Mouse (Mus musculus) midbrain, postnatal 0 days (tissue): ENCODE data around the gene Rdx. TPM values are rescaled to one million over a fixed set of nuclear protein-coding genes. Genes with fewer than 3 reads are reported as not detected.
"Not testable (repeated sequence)": the region's sequence is repeated elsewhere in the genome, so short reads cannot be mapped to it uniquely, and the experiment has no call there.

Experiments
- ATAC-seq: fragments of 200-750 bp; cut with Nextera tagmentation; 2 replicates; pipeline ENCODE4 v1.8.0; 2017; ENCODE audit warnings: moderate number of reproducible peaks, mild to moderate bottlenecking, moderate TSS enrichment, moderate library complexity; ENCODE audit not compliant: low FRiP score
- DNase-seq: peaks from one replicate; pipeline ENCODE4 v3.0.0-alpha.2; 2015; ENCODE audit warnings: low spot score
- H3K27ac ChIP-seq: fragments of 300-500 bp; sonication (generic); 2 replicates; pipeline ENCODE4 v1.5.1; 2014; ENCODE audit warnings: low read depth, mild to moderate bottlenecking, low read length, mixed read lengths
- H3K27me3 ChIP-seq: fragments of 300-500 bp; sonication (generic); 2 replicates; pipeline ENCODE4 v1.6.1; 2014; ENCODE audit warnings: low read length, control low read depth, mixed read lengths; ENCODE audit not compliant: insufficient read depth
- H3K36me3 ChIP-seq: fragments of 300-500 bp; sonication (generic); 2 replicates; pipeline ENCODE4 v1.6.1; 2014; ENCODE audit warnings: low read length, control low read depth, mixed read lengths; ENCODE audit not compliant: insufficient read depth
- H3K4me1 ChIP-seq: fragments of 300-500 bp; sonication (generic); 2 replicates; pipeline ENCODE4 v1.6.1; 2014; ENCODE audit warnings: mild to moderate bottlenecking, control low read depth, antibody characterized with exemption, low read length, mixed read lengths; ENCODE audit not compliant: insufficient read depth
- H3K4me2 ChIP-seq: fragments of 300-500 bp; sonication (generic); 2 replicates; pipeline ENCODE4 v1.6.1; 2014; ENCODE audit warnings: low read depth, mild to moderate bottlenecking, low read length, mixed read lengths; ENCODE audit not compliant: poor library complexity, severe bottlenecking
- H3K4me3 ChIP-seq: fragments of 300-500 bp; sonication (generic); 2 replicates; pipeline ENCODE4 v1.5.1; 2014; ENCODE audit warnings: low read depth, mild to moderate bottlenecking, low read length, moderate library complexity
- H3K9ac ChIP-seq: fragments of 300-500 bp; sonication (generic); replicated peaks from 2 replicates; pipeline ENCODE4 v1.6.1; 2014; ENCODE audit warnings: mild to moderate bottlenecking, low read length, moderate library complexity, mixed read lengths; ENCODE audit not compliant: poor library complexity, severe bottlenecking
- H3K9me3 ChIP-seq: fragments of 300-500 bp; sonication (generic); 2 replicates; pipeline ENCODE4 v1.6.1; 2016; ENCODE audit warnings: low read length, control low read depth
- CTCF ChIP-seq: IDR thresholded peaks from 2 replicates; pipeline ENCODE4 v1.5.1; 2016; ENCODE audit warnings: antibody characterized with exemption, mild to moderate bottlenecking
- WGBS: fragments of 180-500 bp; shearing (Covaris S2); extraction: QIAGEN DNeasy Blood & Tissue Kit; methylation state at CpG from one replicate; pipeline ENCODE4 v1.1.7; 2014; 5-methylcytosine and 5-hydroxymethylcytosine counted together
- polyA plus RNA-seq: library from polyadenylated mRNA; unstranded; fragments of >200 nt; fragmentation: Nextera tagmentation; extraction: Ambion mirVana; gene quantifications from 2 replicates; pipeline ENCODE4 v1.2.1, GENCODE M21; 2015
- total RNA-seq: library from RNA; depleted of rRNA; stranded (reverse); fragments of >200 nt; gene quantifications from 2 replicates; pipeline ENCODE4 v1.2.3, GENCODE M21; 2014

The Rdx gene
- total and polyA plus RNA-seq, 2 experiments from 2014 or later = 53.3 to 85.7 TPM

- Histone ChIP-seq H3K4me3 (no peak overlapping the region), H3K27ac (no peak overlapping the region), H3K4me1 (no peaks in the 10 kb centered on the region), H3K4me2 (no peak overlapping the region), H3K9ac (no peak overlapping the region), H3K9me3 (no peaks in the 10 kb centered on the region), H3K36me3 (peaks cover 36% of the 10 kb centered on the region), H3K27me3 (no peaks in the 10 kb centered on the region)
- ATAC-seq (no peak), DNase-seq (no peak)
- 97% methylated on average over 2 of the region's 2 CpGs for WGBS
- TF ChIP-seq CTCF = no peak
These were observed 23.1 kb downstream of the Rdx start for GRCm38 (mm10) chr9:52070052-52070451.

- not testable (repeated sequence) for DNase-seq, H3K9me3 ChIP-seq, H3K4me1 ChIP-seq, ATAC-seq, H3K27ac ChIP-seq, H3K27me3 ChIP-seq, H3K4me3 ChIP-seq, H3K4me2 ChIP-seq, H3K9ac ChIP-seq
- H3K36me3 ChIP-seq = peaks cover 30% of the 10 kb centered on the region
These were observed 24.4 kb downstream of the Rdx start for GRCm38 (mm10) chr9:52071352-52071751.

GRCm38 (mm10) chr9:52072202-52072601 lies 25.2 kb downstream of the Rdx start:
- Histone ChIP-seq H3K4me3 (no peak overlapping the region), H3K4me1 (no peaks in the 10 kb centered on the region), H3K36me3 (peaks cover 29% of the 10 kb centered on the region), H3K4me2 (no peak overlapping the region), H3K9me3 (no peaks in the 10 kb centered on the region), H3K27me3 (no peaks in the 10 kb centered on the region), H3K27ac (no peak overlapping the region), H3K9ac (no peak overlapping the region)
- DNase-seq (peak; percentile 15), ATAC-seq (no peak)
- TF ChIP-seq CTCF = peak; percentile 63

- DNase-seq (no peak), ATAC-seq (no peak)
- Histone ChIP-seq H3K4me1 (no peaks in the 10 kb centered on the region), H3K4me3 (no peak overlapping the region), H3K27ac (no peak overlapping the region), H3K9ac (no peak overlapping the region), H3K36me3 (peaks cover 10% of the 10 kb centered on the region), H3K4me2 (no peak overlapping the region), H3K9me3 (no peaks in the 10 kb centered on the region), H3K27me3 (no peaks in the 10 kb centered on the region)
- WGBS = 73% methylated on average over 2 of the region's 2 CpGs
- no peak for TF ChIP-seq CTCF
These were observed 29.1 kb downstream of the Rdx start for GRCm38 (mm10) chr9:52076089-52076488.

GRCm38 (mm10) chr9:52077692-52078091 lies 30.7 kb downstream of the Rdx start:
- Histone ChIP-seq H3K36me3 (peaks cover 12% of the 10 kb centered on the region), H3K9me3 (no peaks in the 10 kb centered on the region), H3K9ac (no peak overlapping the region), H3K27me3 (no peaks in the 10 kb centered on the region), H3K27ac (no peak overlapping the region), H3K4me2 (no peak overlapping the region), H3K4me1 (no peaks in the 10 kb centered on the region), H3K4me3 (no peak overlapping the region)
- ATAC-seq (no peak), DNase-seq (no peak)
- WGBS = 91% methylated on average over 1 of the region's 1 CpGs
- TF ChIP-seq CTCF = no peak

- no peak overlapping the region for H3K4me3 ChIP-seq
- H3K4me1 ChIP-seq = no peaks in the 10 kb centered on the region
- peaks cover 29% of the 10 kb centered on the region for H3K36me3 ChIP-seq
- no peak overlapping the region for H3K4me2 ChIP-seq
- TF ChIP-seq CTCF = no peak
- DNase-seq (no peak), ATAC-seq (no peak)
- H3K9ac ChIP-seq = no peak overlapping the region
- no peaks in the 10 kb centered on the region for H3K27me3 ChIP-seq
- H3K27ac ChIP-seq = no peak overlapping the region
- 94% methylated on average over 2 of the region's 2 CpGs for whole genome bisulfite sequencing
- H3K9me3 ChIP-seq = no peaks in the 10 kb centered on the region
These were observed 35.0 kb downstream of the Rdx start for GRCm38 (mm10) chr9:52081979-52082378.

- Histone ChIP-seq H3K9ac (no peak overlapping the region), H3K4me3 (no peak overlapping the region), H3K27me3 (no peaks in the 10 kb centered on the region), H3K4me2 (no peak overlapping the region), H3K9me3 (no peaks in the 10 kb centered on the region), H3K4me1 (no peaks in the 10 kb centered on the region), H3K36me3 (peaks cover 30% of the 10 kb centered on the region), H3K27ac (no peak overlapping the region)
- DNase-seq (no peak), ATAC-seq (no peak)
- TF ChIP-seq CTCF = no peak
- WGBS = 59% methylated on average over 4 of the region's 4 CpGs
These were observed 35.4 kb downstream of the Rdx start for GRCm38 (mm10) chr9:52082414-52082813.
